Mouse (Mus musculus) liver, postnatal 0 days (tissue): ENCODE results near the gene Syncrip.

Source experiments
- CTCF ChIP-seq: sonication (generic); IDR thresholded peaks from 2 replicates; pipeline ENCODE4 v1.5.1; 2016; ENCODE audit warnings: antibody characterized with exemption, low read depth
- EP300 ChIP-seq: IDR thresholded peaks from 2 replicates; pipeline ENCODE4 v1.6.1; 2016; ENCODE audit warnings: antibody characterized with exemption, low read depth, mild to moderate bottlenecking

DNA sequence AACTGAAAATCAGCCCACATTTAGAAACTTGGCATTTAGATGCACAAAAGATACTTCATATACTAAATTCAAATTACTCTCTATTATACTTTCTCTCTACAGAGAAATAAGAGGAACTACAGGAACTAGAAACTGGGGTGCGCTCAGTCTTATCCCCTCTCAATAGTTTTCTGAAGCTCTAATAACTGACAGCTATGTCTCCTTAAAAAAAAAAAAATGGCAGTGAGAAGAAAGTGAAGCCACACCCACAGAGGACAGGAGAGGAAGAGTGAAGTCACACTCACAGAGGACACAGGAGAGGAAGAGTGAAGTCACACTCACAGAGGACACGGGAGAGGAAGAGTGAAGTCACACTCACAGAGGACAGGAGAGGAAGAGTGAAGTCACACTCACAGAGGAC, 58.0 kb downstream of the Syncrip start:
- no peak for TF ChIP-seq CTCF
- TF ChIP-seq EP300, result no peak
